Mouse (Mus musculus) B cell, adult 2 months (primary cell): ENCODE data around the gene Nectin4.

Experiments
- DNase-seq, 2 experiments: peaks; one replicate each; pipeline ENCODE4 v3.0.0; 2022

Gene Nectin4

GRCm38 (mm10) chr1:171412446-171412845 is 42.5 kb downstream of the Nectin4 start:
- peak; percentile 43 to 46 for DNase-seq

GRCm38 (mm10) chr1:171413608-171414007 is 43.7 kb downstream of the Nectin4 start:
- no peak for DNase-seq

GRCm38 (mm10) chr1:171418660-171419059 is 48.8 kb downstream of the Nectin4 start, which contains the start of gene Tstd1:
Gene Tstd1 (plus strand): TSS chr1:171418872.
- peak; percentile 25 to 45 for DNase-seq

- DNase-seq: no peak
Observed at GRCm38 (mm10) chr1:171419291-171419882, 49.5 kb downstream of the Nectin4 start.

GRCm38 (mm10) chr1:171419905-171420304 is 50.0 kb downstream of the Nectin4 start:
- no peak for DNase-seq

GRCm38 (mm10) chr1:171422504-171423095 is 52.7 kb downstream of the Nectin4 start:
- no peak for DNase-seq

- no peak for DNase-seq
Observed at GRCm38 (mm10) chr1:171424638-171425037, 54.7 kb downstream of the Nectin4 start.

GRCm38 (mm10) chr1:171425126-171425525 is 55.2 kb downstream of the Nectin4 start:
- DNase-seq: no peak

GRCm38 (mm10) chr1:171432158-171432557 is 62.3 kb downstream of the Nectin4 start:
- no peak for DNase-seq

GRCm38 (mm10) chr1:171435288-171435814 is 65.5 kb downstream of the Nectin4 start:
- DNase-seq: no peak

- no peak for DNase-seq
Observed at GRCm38 (mm10) chr1:171435974-171436373, 66.1 kb downstream of the Nectin4 start.

GRCm38 (mm10) chr1:171437264-171438013 is 67.5 kb downstream of the Nectin4 start, which contains the start of gene F11r:
Gene F11r (plus strand): TSS chr1:171437535.
- DNase-seq: peak; percentile 83 to 86
